Mouse (Mus musculus) bone marrow macrophage, adult 2 months (primary cell): ENCODE data around the gene Fto.

Experiments
- CTCF ChIP-seq: IDR thresholded peaks from 2 replicates; pipeline ENCODE4 v1.5.1; 2012; ENCODE audit warnings: low read depth, mild to moderate bottlenecking, low read length, moderate library complexity
- POLR2A ChIP-seq: IDR thresholded peaks from 2 replicates; pipeline ENCODE4 v1.6.1; 2012; ENCODE audit warnings: mild to moderate bottlenecking, low read depth, low read length, borderline replicate concordance

GRCm38 (mm10) chr8:91402980-91403975, 90.0 kb downstream of the Fto start:
- no peak for TF ChIP-seq CTCF
- no peak for TF ChIP-seq POLR2A
